ENCODE assay signal across 31 mouse cellular contexts in the genomic region with DNA sequence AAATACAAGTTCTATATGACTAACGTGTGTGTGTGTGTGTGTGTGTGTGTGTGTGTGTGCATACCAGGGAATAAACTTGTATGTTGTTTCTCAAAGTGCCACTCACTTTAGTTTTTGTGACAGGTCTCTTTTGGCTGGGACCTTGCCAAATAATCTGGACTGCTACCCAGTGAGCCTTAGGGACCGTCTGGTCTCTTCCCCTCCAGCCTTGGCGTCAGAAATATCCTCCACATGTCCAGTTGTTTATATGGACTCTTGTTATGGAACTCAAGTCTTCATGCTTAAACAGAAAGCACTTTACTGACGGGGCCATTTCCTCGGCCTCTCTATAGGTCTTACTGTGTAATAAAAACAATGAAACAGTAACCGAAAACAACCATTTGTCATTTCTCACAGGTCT.
"Had no signal": no experiment of that assay in that cellular context is flagged by ENCODE, and none has a peak within 500 bp of the region (broad histone marks: within the 10 kb centered on the region; RNA-seq: fewer than 3 reads in every experiment).

No protein-coding gene starts in this region.

- H3K4me3 ChIP-seq: left cerebral cortex, adult 2 months; limb, embryonic 10.5 days; limb, embryonic 12.5 days; limb, embryonic 13.5 days; limb, embryonic 15.5 days; liver, embryonic 12.5 days; liver, embryonic 13.5 days; liver, embryonic 15.5 days; lung, embryonic 15.5 days; megakaryocyte, embryonic 14.5 days; midbrain, embryonic 10.5 days; midbrain, embryonic 12.5 days; midbrain, embryonic 13.5 days; midbrain, embryonic 15.5 days; myocyte; neural tube, embryonic 12.5 days had no signal

- H3K9me3 ChIP-seq: limb, embryonic 10.5 days; limb, embryonic 13.5 days; limb, embryonic 15.5 days; liver, embryonic 15.5 days; lung, embryonic 15.5 days; midbrain, embryonic 10.5 days; midbrain, embryonic 12.5 days; midbrain, embryonic 13.5 days; midbrain, embryonic 15.5 days; neural tube, embryonic 12.5 days had no signal

- H3K36me3 ChIP-seq: limb, embryonic 10.5 days; limb, embryonic 12.5 days; limb, embryonic 13.5 days; limb, embryonic 15.5 days; liver, embryonic 12.5 days; liver, embryonic 13.5 days; liver, embryonic 15.5 days; lung, embryonic 15.5 days; midbrain, embryonic 10.5 days; midbrain, embryonic 12.5 days; midbrain, embryonic 13.5 days; midbrain, embryonic 15.5 days; neural tube, embryonic 12.5 days had no signal

- ATAC-seq: liver, embryonic 12.5 days; liver, postnatal 0 days; lung, postnatal 0 days; midbrain, embryonic 13.5 days; midbrain, embryonic 15.5 days; midbrain, embryonic 16.5 days had no signal

- H3K4me2 ChIP-seq: limb, embryonic 12.5 days; limb, embryonic 13.5 days; limb, embryonic 15.5 days; liver, embryonic 11.5 days; liver, embryonic 12.5 days; liver, embryonic 13.5 days; liver, embryonic 15.5 days; lung, embryonic 15.5 days; midbrain, embryonic 11.5 days; midbrain, embryonic 12.5 days; midbrain, embryonic 13.5 days; midbrain, embryonic 15.5 days; neural tube, embryonic 12.5 days had no signal

- DNase-seq: left cerebral cortex, postnatal 4 days; liver; liver, embryonic 13.5 days; liver, postnatal 0 days; lung, adult 18-20 months; lung, postnatal 10 days; lung, postnatal 14 days; lung, postnatal 36 days; lung, postnatal 4 days; midbrain, embryonic 14.5 days had no signal

- H3K9ac ChIP-seq: limb, embryonic 12.5 days; limb, embryonic 13.5 days; limb, embryonic 15.5 days; liver, embryonic 12.5 days; liver, embryonic 13.5 days; liver, embryonic 14.5 days; liver, embryonic 15.5 days; liver, postnatal 0 days; lung, embryonic 15.5 days; midbrain, embryonic 12.5 days; midbrain, embryonic 13.5 days; midbrain, embryonic 15.5 days; neural tube, embryonic 12.5 days had no signal

- H3K4me1 ChIP-seq: limb, embryonic 10.5 days; limb, embryonic 12.5 days; limb, embryonic 13.5 days; limb, embryonic 15.5 days; liver, embryonic 12.5 days; liver, embryonic 13.5 days; liver, embryonic 15.5 days; lung, embryonic 15.5 days; megakaryocyte, embryonic 14.5 days; midbrain, embryonic 10.5 days; midbrain, embryonic 12.5 days; neural tube, embryonic 12.5 days had no signal

- H3K27ac ChIP-seq: left cerebral cortex, adult 2 months; limb, embryonic 10.5 days; limb, embryonic 12.5 days; limb, embryonic 13.5 days; limb, embryonic 15.5 days; liver, embryonic 12.5 days; liver, embryonic 13.5 days; liver, embryonic 14.5 days; liver, embryonic 15.5 days; lung, embryonic 15.5 days; macrophage; midbrain, embryonic 10.5 days; midbrain, embryonic 12.5 days; midbrain, embryonic 13.5 days; midbrain, embryonic 15.5 days; neural tube, embryonic 12.5 days had no signal

- H3K27me3 ChIP-seq: limb, embryonic 12.5 days; limb, embryonic 13.5 days; limb, embryonic 15.5 days; liver, embryonic 12.5 days; liver, embryonic 13.5 days; liver, embryonic 15.5 days; lung, embryonic 15.5 days; megakaryocyte, embryonic 14.5 days; midbrain, embryonic 12.5 days; midbrain, embryonic 13.5 days; midbrain, embryonic 15.5 days; neural tube, embryonic 12.5 days had no signal
